Mouse (Mus musculus) gastrocnemius, postnatal 10 days (tissue): Measurements from ENCODE around the gene Shoc2. TPM values are rescaled to one million over a fixed set of nuclear protein-coding genes. Genes with fewer than 3 reads are reported as not detected.
"Not testable (repeated sequence)": the region's sequence is repeated elsewhere in the genome, so short reads cannot be mapped to it uniquely, and the experiment has no call there.

Source experiments
- DNase-seq: peaks from one replicate; pipeline ENCODE4 v3.0.0; 2021; ENCODE audit warnings: mixed read lengths
- long read RNA-seq, 2 experiments: library from polyadenylated mRNA; stranded (forward); transcript quantifications; one replicate each; pipeline ENCODE4 v2.0.0; 2021
- total RNA-seq, 2 experiments: library from RNA; stranded (reverse); gene quantifications; 2 replicates each; pipeline ENCODE4 v1.2.3; 2021

Gene Shoc2
- 10 to 100 TPM; 25.2 to 29.8 TPM for total RNA-seq
- long read RNA-seq, experiment 1, transcript Shoc2-201 (9 exons, 3,965 nt), result major isoform, 8 of 58 reads
- long read RNA-seq, experiment 1, partial matches to known transcripts, result 19 of 58 reads
- long read RNA-seq, experiment 1, other reads (novel, unspliced or antisense), result 31 of 58 reads
- long read RNA-seq, experiment 2, transcript Shoc2-201 (9 exons, 3,965 nt), result major isoform, 7 of 46 reads
- long read RNA-seq, experiment 2, partial matches to known transcripts, result 14 of 46 reads
- long read RNA-seq, experiment 2, other reads (novel, unspliced or antisense), result 23 of 46 reads

DNA sequence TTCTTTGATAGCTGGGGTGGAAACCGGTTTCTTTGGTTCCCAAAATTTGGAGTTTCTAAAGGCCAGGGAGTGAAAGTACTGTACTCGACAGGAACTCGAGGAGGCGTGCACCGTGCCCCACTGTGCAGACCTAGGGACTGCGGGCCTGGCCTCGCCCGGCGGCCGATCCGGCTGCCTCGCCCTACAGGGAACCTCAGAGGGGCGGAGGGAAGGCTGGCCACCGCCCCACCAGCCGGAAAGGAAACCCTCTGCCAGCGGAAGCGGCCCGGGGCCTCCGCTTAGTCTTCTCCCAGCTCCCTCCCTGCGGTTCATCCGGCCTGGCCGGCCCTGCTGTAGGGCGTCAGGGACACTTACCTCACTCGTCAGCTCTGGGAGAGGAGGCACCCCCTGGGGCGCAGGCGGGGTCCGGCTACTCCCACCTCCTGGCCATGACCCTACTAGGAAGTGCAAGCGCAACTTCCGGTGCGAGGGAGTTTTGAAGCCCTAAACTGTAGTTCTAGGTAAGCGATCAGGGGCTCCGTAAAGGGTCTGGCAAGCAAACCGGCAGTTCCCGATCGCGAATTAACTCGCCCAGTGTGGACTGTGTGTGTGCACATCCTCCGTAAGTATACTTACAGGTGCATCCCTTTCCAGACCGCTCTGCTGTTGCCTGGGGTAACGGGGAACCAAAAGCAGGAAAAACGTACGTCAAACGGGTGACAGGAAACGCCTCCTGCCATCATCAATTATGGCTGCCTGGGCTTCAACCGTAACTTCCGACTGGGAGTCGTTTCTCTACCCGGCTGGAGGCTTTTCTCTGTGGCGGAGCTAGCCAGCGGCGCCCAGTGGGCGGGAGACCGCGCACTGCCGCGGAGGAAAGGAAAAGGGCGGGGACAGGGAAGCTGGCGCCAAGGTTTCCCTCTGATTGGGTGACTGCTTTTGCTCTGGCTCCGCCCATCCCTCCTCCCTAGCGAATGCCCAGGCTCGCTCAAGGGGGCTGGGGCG, at the start of gene Shoc2, which contains the start of gene Bbip1:
Gene Shoc2, plus strand, starts transcription at position 505 of the 984 bp plus-strand sequence.
Gene Bbip1, minus strand, starts transcription at position 826 of the 984 bp plus-strand sequence.
- DNase-seq, result peak; percentile 97

DNA sequence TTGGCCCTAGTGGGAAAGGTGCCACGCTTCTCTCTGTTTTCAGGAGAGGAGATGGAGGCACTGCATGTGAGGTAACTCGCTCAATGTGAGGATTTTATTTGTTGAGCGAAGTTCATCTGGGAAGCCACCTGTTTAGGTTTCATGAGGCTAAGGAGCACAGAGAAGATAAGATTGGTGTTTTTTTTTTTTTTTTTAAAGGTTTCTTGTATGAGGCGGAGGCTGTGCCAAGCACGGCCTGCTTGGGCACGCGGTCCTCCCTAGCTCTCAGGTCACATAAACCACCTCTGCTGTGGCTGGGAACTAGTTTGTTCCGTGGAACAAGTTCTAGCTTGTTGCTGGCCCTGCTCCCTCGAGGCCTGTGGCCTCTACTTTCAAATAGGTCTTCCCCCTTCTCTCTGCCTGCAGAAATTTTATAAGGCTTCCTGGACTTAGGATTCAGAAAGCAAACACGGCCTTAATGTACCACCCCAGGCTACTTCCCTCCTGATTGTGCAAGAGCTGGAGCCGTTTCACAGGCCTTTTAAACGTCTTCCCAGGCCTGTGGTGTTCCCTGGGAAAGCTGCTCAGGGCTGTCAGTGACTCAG, 49.5 kb upstream of the Shoc2 start:
- no peak for DNase-seq

DNA sequence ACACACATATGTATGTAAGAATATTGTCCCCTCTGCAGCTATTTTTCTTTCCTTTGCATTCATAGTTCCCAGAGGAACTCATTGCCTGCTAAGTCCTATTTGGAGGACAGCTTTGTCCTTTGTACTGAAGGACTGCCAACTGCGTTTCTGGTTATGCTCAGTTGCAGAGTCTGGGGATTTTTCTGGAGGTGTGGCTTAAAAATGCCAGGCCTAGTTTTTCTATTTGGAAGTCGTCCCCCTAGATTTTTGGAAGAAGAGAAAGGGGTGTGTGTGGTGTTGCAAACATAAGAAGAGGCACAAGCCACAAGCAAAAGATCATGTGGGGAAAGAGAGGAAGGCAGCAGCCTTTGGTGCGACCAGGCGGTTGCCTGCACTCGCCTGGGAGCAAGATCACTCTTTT, 46.1 kb upstream of the Shoc2 start:
- no peak for DNase-seq

DNA sequence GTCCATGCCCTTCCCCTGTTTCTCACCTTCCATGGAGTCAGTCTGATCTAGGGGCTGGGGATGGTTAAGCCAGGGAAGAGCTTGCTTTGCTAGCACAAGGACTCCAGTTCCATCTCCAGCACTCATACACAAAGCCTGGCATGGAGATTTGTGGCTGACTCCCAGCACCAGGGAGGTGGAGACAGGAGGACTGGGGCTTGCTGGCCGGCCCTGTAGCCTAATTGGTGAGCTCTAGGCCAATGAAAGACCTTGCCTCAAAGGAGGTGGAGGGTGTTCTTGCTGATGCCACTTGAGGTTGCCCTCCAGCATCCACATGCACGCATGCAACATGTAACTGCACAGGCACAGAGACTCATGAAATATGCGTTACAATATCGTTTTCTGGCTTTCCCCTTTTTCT, 45.6 kb upstream of the Shoc2 start:
- no peak for DNase-seq

DNA sequence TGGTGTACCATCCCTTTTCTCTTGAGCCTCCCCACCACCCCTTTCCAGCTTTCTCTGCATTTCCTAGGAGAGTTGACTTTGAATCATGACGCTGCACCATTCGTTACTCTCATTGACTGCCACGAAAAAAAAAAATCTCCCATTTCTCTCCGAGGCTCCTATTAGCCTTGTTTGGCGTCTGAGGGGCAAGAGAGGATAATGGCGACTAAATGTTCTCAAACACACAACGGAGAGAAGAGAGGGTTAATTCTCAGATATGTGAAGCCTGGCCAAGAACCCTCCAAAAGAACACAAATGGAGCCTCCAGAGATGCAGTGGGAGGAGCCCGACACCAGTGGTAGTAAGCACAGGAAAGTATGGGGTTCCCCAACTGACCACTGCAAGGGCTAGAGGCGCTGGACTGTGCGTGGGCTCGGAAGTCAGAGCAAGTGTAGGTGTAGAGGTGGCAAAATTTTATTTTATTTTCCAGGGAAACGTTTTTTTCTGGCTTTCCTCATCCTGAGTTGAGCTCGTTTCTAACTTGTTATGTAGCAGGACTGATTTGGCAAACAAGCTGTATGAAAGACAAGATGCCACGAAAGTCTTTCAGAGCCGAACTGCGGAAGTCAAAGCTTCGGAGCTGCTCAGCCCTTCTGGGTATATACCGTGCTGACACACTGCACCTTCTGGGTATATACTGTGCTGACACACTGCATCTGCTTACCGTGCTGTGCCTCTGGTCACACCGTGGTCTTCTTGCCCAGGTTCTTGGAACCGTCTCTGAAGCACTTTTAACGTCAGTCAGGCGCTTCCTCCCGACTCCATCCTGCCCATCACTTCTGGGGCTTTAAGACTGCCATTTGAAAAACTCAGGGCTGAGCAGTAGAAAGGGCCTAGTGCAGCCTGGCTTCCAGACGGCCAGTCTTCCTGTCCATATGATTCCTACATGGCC, 44.9 kb upstream of the Shoc2 start:
- DNase-seq, result no peak

DNA sequence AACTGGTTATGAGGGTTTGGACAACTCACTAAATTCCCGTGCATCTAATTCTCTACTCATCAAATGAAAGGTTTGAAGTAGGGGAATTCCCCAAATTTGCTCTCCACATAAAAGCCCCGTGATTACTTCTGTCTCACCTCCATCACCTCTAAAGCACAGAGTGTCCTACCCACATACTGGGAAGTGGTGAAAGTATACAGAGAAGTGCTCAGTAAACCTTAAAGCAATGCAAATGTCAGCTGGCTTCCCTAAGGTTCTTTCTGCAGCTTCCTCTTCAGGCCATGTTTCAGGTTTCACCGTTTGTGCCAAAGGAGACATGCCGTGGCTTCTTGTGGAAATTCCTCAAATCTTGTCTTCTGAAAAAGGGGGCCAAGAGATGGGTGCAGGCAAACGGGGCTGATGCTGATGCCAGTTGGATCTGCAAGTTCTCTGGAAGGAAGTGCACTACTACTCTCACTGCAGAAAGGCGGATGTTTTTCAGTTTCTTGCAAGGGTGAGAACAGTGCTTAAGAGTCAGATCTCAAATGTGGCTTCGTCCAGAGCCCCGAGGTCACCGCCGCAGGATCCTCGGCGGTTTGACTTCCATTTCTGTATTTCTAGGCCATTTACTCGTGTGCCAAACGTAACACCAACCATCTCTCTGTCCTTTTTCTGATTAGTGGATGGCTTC, 44.0 kb upstream of the Shoc2 start:
- DNase-seq, result no peak

DNA sequence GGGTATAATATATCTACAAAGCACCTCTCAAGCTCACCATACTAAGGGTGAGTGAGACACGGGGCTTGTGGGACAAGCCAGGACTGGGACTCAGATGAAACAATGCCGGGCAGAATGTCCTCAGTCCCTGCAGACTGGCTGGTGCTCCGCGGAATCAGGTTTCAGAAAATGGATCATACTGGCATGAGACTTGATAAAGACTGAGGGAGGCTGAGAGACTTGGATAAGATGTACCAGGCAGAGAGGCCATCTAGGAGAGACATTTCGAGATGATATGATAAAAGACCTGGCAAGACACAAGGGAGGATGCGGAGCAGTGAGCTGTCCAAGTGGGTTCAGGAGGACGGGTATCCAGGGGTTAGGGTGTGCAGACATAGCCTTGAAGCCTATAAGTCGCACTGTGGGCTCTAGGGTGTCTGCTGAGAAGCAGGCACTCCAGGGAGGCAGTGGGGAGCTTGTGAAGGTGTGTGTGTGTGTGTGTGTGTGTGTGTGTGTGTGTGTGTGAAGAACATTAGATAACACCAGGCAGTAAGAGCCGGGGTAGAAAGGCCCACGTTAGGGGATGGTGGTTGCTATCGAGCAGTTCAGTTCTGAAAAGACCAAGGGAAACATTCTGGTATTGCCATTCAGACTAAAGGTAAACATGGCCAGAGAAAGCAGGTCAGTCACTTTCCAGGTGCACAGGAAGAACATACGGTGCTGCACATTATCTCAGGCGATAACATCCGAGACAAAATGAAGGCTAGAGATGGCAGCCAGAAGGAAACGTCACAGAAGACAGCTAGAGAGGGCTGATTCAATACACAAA, 42.0 kb upstream of the Shoc2 start:
- DNase-seq, result no peak

DNA sequence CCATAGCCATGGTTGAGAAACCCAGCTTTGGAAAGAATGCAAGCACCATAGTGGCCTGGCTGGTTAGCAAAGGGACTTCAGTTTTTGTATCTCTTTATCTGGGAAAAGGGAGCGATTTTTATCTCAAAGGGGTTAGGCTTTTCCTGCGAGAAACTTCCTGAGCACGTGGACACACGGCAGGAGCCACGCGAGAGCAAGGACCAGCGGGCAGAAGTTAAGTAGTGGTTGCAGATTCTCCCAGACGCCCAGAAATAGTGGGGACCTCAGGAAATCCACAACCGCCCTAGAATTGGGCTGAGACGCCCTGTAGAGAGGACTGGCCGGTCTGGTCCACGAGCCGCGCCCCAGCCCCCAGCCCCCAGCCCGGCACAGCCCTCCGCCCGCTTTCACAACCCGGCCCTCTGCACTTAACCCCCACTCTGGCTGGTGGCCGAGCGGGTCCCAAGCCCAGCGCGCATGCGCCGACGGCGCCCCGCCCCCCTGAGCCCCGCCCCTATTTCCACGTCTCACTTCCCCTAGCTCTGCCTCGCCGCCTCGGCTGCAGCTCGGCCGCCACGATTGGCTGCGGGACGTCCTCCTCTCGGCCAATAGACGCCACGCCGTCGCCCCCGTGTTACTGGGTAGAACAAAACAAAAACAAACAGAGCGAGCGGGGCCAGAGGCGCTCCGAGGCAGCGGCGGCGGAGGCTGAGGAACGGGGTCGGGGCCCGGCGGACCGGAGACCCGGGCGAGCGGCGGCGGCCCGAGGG, 41.2 kb upstream of the Shoc2 start:
- peak; percentile 95 for DNase-seq

DNA sequence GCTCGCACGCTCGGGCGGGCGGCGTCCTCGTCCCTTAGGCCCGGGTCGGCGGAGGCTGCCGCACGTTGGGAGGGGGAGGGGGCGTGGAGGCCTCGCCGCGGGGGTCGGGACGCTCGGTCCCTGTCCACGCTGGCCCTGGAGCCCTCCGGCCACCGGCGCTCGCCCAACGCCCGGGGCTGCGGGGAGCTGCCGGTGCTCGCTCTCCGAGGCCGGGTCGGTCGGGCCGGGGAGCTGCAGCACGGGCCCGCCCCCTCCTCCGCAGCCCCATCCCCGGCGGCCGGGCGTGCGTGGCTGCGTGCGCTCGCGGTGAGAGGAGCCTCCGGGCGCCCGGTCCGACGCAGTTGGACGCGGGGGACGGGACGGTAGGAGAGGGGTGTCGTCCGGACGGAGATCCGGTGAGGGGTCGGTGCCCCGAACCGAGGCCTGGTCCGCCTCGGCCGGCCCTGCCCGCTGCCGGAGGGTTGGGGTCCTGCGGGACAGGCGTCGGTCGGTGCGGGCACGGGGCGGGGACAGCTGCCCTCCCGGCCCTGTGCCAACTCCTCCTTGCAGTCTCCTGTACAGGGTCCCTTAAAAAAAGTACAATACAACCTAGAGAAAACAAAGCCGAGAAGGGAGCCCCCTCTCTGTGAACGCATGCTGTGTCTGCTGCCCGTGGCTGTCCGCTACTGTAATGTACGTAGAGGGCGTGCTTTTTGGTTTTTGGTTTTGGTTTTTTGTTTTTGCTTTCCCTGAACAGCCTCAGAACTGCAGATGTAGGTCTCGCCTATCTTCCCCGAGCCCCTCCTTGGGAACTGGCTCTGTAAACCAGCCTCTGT, 40.4 kb upstream of the Shoc2 start:
- peak; percentile 64 for DNase-seq

DNA sequence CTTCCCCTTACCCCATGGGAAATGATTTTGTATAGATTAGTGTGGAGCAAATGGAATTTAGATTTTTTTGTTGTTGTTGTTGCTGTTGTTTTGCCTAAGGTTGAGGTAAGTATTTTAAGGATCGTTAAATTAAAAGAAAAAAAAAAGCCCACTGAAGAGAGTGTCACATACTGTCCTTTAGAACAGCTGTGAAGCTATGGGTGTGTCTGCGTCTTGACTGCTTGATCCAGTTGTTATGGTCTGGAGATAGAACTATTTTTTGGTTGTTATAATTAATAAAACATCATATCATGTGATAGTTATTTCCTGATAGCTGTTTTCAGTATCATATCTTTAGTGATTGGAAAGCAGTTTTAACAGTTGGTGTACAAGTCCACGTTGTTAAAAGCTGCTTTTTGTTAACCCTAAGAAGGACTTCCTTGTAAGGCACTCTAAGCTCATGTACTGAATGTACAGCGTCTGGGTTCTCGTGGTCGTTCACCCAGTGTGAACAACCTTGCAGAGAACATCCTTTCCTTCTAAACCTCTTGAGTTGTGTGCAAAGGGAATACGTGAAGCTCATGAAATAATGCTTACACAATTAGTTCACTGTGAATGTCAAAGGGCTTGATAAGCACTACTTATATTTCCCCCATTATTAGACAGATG, 39.1 kb upstream of the Shoc2 start:
- no peak for DNase-seq

DNA sequence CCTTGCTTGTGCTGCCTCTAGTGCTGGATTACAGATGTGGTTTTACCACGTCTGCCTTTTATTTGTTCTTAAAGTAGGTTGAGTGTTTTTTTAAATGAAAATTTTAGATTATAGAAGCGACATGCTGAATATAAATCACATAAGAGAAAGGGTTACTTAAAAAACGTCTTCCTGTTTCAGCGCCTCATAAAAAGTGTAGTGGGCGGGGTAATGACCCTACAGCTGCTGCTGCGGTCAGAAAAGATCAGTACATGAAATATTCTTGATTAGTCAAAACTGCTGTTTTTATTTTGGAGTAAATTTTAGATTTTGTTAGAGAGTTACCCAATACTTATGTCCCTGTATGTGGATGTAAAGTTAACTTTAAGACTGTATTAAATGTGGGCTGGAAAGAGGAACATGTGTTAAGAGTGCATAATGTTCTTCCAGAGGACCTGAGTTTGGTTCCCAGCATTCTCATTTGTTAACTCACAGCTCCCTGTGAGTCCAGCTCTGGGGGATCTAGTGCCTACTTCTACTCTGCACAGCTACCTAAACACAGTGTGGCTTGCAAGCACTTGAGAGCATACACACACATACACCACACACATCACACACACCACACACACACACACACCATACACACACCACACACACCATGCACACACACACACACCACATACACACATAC, 37.9 kb upstream of the Shoc2 start:
- no peak for DNase-seq

DNA sequence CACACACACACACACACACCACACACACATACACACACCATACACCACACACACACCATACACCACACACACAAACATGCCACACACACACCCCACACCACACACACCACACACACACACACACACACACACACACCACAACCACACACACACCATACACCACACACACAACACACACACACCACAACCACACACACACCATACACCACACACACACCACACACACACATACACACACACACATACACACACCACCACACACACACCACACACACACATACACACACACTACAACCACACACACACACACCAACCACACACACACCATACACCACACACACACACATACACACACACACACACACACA, 37.4 kb upstream of the Shoc2 start:
- DNase-seq, result not testable (repeated sequence)

DNA sequence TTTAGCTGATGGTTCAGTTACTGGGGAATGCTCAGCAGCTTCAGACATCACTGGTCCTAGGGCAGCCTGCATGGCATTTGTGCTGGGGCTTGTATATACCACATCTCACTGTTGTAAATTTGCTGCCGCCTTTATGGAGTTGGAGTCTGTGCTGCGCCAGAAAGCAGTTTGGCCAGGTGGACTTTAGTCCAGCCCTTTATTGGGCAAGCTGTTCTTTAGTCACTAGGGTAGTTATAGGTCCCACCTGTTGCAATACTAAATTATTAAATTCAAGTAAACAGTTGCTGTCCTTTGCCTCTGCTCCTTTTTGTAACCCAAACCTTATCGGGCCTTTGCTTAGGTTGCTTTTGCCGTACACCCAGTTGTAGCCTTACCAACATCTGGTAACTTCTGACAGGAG, 29.2 kb upstream of the Shoc2 start:
- DNase-seq, result no peak

DNA sequence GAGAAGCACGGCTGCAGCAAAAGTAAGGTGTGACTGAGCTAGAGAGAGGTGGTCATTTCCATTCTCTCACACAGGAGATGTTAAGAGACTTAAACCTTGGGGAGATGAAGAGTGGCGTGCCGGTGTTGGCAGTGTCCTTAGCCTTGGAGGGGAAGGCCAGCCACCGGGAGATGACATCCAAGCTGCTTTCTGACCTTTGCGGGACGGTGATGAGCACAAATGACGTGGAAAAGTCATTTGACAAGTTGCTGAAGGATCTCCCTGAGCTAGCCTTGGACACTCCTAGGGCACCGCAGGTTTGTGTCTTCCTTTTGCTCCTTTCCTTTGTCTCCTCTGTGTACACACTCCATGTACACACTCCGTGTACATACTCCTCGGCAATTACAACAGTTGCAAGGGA, 24.6 kb upstream of the Shoc2 start:
- no peak for DNase-seq

DNA sequence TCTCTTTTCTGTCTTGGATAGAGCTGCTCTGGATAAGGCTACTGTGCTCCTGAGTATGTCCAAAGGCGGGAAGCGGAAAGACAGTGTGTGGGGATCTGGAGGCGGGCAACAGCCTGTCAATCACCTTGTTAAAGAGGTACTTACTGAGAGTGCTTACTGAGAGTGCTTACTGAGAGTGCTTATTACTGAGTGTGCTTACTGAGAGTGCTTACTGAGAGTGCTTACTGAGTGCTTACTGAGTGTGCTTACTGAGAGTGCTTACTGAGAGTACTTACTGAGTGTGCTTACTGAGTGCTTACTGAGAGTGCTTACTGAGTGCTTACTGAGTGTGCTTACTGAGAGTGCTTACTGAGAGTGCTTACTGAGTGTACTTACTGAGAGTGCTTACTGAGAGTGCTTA, 22.1 kb upstream of the Shoc2 start:
- not testable (repeated sequence) for DNase-seq

DNA sequence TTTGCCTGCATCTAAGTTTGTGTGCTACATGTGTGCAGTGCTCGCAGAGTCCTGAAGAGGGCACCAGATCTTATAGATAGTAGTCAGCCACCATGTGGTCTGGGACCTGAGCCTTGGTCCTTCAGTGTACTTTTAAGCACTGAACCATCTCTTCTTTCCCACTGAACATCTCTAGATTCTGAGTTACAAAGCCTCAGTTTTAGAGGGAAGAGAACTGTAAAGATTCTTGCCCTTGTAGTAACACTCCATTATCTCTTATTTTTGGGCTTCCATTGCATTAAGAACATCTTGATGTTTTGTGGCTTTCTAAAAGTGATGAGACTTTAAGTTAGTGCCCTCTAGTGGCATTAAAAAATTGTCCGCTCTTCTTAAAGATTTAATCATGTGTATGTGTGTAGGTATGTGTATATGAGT, 18.8 kb upstream of the Shoc2 start:
- peak; percentile 12 for DNase-seq

DNA sequence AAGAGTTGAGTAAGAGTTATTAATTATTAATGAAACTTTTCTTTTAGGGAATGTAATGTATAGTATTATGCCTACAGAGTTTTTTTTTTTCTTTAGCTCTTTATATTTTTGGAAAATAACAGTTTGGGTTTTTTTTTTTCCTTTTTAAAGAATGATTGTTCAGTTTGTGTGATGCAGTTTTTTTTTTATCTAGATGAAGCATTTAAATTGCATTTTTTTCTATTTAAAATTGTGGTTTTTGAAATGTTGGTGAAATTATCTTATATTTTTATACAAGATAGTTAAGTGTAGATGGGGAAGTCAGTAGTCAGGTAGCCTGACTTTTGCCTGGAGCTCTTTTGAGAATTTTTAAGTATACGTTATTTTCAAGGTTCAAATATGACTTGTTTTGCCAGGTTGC, 17.4 kb upstream of the Shoc2 start:
- no peak for DNase-seq

DNA sequence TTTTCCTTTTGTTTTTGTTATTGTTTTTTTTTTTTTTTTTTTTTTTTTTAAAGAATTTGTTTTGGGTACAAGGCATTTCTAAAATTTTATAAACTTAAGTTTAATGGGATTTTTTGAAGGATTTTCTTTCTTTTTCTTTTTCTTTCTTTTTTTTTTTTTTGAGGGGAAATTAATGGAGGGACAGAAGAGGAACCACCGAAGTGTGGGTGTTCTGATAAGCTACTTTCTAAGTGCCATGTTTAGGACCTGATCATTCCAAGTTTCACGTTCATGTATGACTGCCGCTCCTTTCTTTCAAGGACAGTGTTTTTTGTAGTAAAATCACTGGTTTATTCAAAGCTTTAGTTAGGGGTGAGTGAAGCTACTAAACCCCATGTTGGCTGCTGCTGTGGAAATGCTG, 14.9 kb upstream of the Shoc2 start:
- no peak for DNase-seq
